Mouse (Mus musculus) stomach, embryonic 14.5 days (tissue): ENCODE results near the gene Igfbp7. TPM values are rescaled to one million over a fixed set of nuclear protein-coding genes. Genes with fewer than 3 reads are reported as not detected.
A peak's percentile ranks its signal among the peaks of the same experiment; 100 is the strongest.
"Not testable (repeated sequence)": the region's sequence is repeated elsewhere in the genome, so short reads cannot be mapped to it uniquely, and the experiment has no call there.

Source experiments
- ATAC-seq: fragments of 200-750 bp; cut with Nextera tagmentation; 2 replicates; pipeline ENCODE4 v1.8.0; 2017; ENCODE audit warnings: low read depth, moderate TSS enrichment; ENCODE audit not compliant: insufficient number of reproducible peaks, insufficient read depth, low FRiP score
- H3K27ac ChIP-seq: fragments of 300-500 bp; sonication (generic); 2 replicates; pipeline ENCODE4 v1.5.1; 2014; ENCODE audit warnings: mild to moderate bottlenecking, low read length, moderate library complexity, mixed read lengths
- H3K27me3 ChIP-seq: fragments of 300-500 bp; sonication (generic); 2 replicates; pipeline ENCODE4 v1.6.1; 2014; ENCODE audit warnings: low read length, control low read depth, mixed read lengths; ENCODE audit not compliant: control insufficient read depth, insufficient read depth
- H3K36me3 ChIP-seq: fragments of 300-500 bp; sonication (generic); 2 replicates; pipeline ENCODE4 v1.6.1; 2014; ENCODE audit warnings: mild to moderate bottlenecking, control low read depth, low read length, moderate library complexity, mixed read lengths; ENCODE audit not compliant: control insufficient read depth, insufficient read depth
- H3K4me1 ChIP-seq: fragments of 300-500 bp; sonication (generic); 2 replicates; pipeline ENCODE4 v1.6.1; 2014; ENCODE audit warnings: low read length, control low read depth, mixed read lengths; ENCODE audit not compliant: control insufficient read depth, insufficient read depth
- H3K4me2 ChIP-seq: fragments of 300-500 bp; sonication (generic); replicated peaks from 2 replicates; pipeline ENCODE4 v1.6.1; 2014; ENCODE audit warnings: low read depth, low read length, control low read depth
- H3K4me3 ChIP-seq: fragments of 300-500 bp; sonication (generic); 2 replicates; pipeline ENCODE4 v1.5.1; 2014; ENCODE audit warnings: low read depth, low read length, control low read depth
- H3K9ac ChIP-seq: fragments of 300-500 bp; sonication (generic); replicated peaks from 2 replicates; pipeline ENCODE4 v1.6.1; 2014; ENCODE audit warnings: low read depth, mild to moderate bottlenecking, control low read depth, low read length, moderate library complexity, mixed read lengths
- H3K9me3 ChIP-seq: fragments of 300-500 bp; sonication (generic); 2 replicates; pipeline ENCODE4 v1.6.1; 2016; ENCODE audit warnings: low read depth, low read length, control low read depth; ENCODE audit not compliant: control insufficient read depth
- WGBS: fragments of 180-500 bp; shearing (Covaris S2); extraction: QIAGEN DNeasy Blood & Tissue Kit; methylation state at CpG from one replicate; pipeline ENCODE4 v1.1.7; 2014; 5-methylcytosine and 5-hydroxymethylcytosine counted together
- polyA plus RNA-seq: library from polyadenylated mRNA; unstranded; fragments of >200 nt; fragmentation: Nextera tagmentation; extraction: Ambion mirVana; gene quantifications from 2 replicates; pipeline ENCODE4 v1.2.1, GENCODE M21; 2014

The Igfbp7 gene
- polyA plus RNA-seq, 1 experiment from 2014 or later: 121 TPM

GRCm38 (mm10) chr5:77425721-77426500 lies 18.1 kb upstream of the Igfbp7 start:
- no peak for ATAC-seq
- no peaks in the 10 kb centered on the region for H3K9me3 ChIP-seq
- no peak overlapping the region for H3K27ac ChIP-seq
- H3K36me3 ChIP-seq: no peaks in the 10 kb centered on the region
- H3K4me2 ChIP-seq: no peak overlapping the region
- no peak overlapping the region for H3K9ac ChIP-seq
- WGBS: 73% methylated on average over 7 of the region's 7 CpGs
- no peak overlapping the region for H3K4me3 ChIP-seq
- no peaks in the 10 kb centered on the region for H3K27me3 ChIP-seq
- H3K4me1 ChIP-seq: no peaks in the 10 kb centered on the region

DNA sequence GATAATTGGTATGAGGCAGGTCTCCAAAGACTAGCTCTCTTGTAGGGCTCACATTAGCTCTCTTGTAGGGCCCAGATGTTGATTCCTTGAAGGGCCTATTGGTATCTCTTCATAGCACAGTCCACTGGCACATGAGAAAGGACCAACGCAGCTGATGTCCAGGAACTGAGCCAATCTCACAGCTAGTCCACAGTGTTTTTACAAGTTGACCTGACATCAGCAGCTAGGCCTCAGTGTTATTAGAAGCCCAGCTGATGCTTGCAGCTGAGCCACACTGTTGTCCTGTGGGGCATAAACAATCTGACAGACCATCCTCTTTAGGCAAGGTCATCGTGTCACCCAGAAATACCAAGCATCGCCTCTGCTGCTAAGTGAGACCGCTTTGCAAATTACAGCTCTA lies 11.7 kb upstream of the Igfbp7 start:
- H3K4me1 ChIP-seq, H3K4me3 ChIP-seq, H3K9ac ChIP-seq, H3K27ac ChIP-seq, H3K4me2 ChIP-seq, H3K36me3 ChIP-seq, H3K9me3 ChIP-seq, ATAC-seq, H3K27me3 ChIP-seq: not testable (repeated sequence)
- WGBS: 54% methylated on average over 4 of the region's 4 CpGs

DNA sequence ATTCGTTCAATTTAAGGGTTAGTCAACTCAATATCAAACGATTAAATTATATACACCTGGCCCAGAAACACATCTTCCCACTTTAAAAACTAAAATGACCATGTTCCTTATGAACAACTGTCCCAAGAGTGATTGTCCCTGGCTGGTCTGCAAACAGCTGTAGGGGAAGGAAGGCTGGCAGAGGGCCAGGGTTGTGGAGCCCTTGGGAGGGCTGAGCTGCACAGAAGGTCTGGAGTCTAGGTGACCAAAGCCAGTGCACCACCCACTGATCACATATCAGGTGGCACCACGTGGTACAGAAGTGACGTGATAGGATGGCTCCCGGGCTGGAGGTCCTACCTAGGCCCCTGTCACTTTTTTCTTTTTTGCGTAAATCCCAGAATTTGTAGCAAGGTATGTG lies 8.2 kb upstream of the Igfbp7 start:
- 82% methylated on average over 6 of the region's 6 CpGs for WGBS
- ATAC-seq: no peak

DNA sequence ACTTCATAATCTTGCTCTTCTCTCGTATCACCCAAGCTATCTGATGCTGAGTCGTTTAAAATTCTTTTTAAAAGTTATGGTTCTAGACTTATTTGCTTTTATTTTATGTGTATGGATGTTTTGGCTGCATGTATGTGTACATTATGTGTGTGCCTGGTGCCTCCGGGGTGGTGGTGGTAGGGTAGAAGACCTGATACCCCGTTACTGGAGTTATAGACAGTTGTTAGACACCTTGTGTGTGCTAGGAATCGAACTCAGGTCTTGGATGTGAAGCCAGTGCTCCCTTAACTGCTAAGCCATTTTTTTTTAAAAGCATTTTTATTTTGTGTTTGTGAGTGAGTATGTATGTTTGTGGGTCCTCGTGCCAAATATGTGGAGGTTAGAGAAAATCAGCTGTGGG lies 689 bp upstream of the Igfbp7 start:
- no peaks in the 10 kb centered on the region for H3K36me3 ChIP-seq
- 91% methylated on average over 6 of the region's 6 CpGs for WGBS
- no peaks in the 10 kb centered on the region for H3K27me3 ChIP-seq
- H3K4me3 ChIP-seq: no peak overlapping the region; the same call in 1 of the 2 replicates
- ATAC-seq: no peak
- H3K9ac ChIP-seq: no peak overlapping the region
- no peak overlapping the region for H3K4me2 ChIP-seq
- H3K9me3 ChIP-seq: no peaks in the 10 kb centered on the region
- no peak overlapping the region for H3K27ac ChIP-seq
- H3K4me1 ChIP-seq: no peaks in the 10 kb centered on the region

More for the DNA sequence above, 8.2 kb upstream of the Igfbp7 start:
- Histone ChIP-seq H3K36me3 (no peaks in the 10 kb centered on the region), H3K9ac (no peak overlapping the region), H3K27me3 (no peaks in the 10 kb centered on the region), H3K9me3 (no peaks in the 10 kb centered on the region), H3K4me2 (no peak overlapping the region), H3K4me3 (no peak overlapping the region), H3K27ac (no peak overlapping the region), H3K4me1 (no peaks in the 10 kb centered on the region)

DNA sequence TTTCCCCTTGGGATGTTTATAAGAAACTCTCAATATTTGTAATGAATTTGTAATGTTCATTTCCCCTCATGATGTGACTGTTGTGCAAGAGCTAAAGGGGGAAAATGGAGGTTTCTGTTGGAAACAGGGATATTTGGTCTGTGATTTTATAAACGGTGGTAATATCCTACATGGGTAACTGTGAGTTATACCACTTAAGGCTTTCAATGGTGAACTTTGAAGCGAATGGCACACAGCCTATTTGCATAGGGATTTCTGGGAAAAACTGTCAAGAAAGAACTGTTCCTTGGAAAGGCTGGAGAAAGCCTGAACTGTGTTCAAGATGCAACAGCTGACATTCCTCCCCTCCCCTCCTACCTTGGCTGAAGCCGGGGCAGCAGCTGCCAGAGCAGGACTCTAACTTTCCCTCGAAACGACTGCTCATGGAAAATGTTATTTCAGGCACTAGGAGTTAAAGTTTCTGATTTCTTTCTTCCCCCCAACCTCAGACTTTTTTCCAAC lies 1.4 kb downstream of the Igfbp7 start:
- ATAC-seq: no peak
- H3K4me2 ChIP-seq: peak overlapping the region; percentile 98
- H3K4me3 ChIP-seq: peak overlapping the region; percentile 66; the same call in 1 of the 2 replicates
- 46% methylated on average over 5 of the region's 5 CpGs for WGBS
- H3K36me3 ChIP-seq: no peaks in the 10 kb centered on the region
- no peak overlapping the region for H3K27ac ChIP-seq
- H3K27me3 ChIP-seq: no peaks in the 10 kb centered on the region
- H3K9me3 ChIP-seq: no peaks in the 10 kb centered on the region
- peaks cover 3% of the 10 kb centered on the region; the same call in 1 of the 2 replicates for H3K4me1 ChIP-seq
- no peak overlapping the region for H3K9ac ChIP-seq

DNA sequence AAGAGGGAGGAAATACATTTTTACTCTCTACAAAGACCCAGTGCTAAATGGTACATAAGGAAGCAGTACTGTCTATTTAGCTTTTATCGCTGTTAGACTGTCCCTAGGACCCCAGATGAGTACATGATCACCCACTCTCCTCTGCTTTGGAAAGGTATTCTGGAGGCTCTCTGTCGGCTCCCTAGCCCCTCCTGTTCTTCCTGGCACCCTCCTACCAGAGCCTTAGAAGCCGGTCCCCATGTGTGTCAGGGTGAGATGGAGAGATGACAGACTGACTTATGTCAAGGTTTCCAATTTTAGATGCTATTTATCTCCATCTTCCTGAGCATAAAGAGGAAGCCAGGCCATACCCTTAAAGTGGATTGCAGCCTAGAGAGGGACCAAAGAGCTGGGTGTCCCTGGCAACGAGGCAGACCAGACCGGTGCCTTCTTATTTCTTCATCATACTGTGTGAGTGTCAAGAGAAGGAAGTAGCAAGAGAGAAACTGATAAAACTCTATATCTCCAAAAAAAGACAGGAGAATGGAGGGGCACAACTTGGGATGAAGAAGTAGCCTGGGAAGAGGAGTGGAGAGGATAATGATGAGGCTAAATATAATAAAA lies 2.3 kb downstream of the Igfbp7 start:
- H3K9me3 ChIP-seq: no peaks in the 10 kb centered on the region
- no peaks in the 10 kb centered on the region for H3K27me3 ChIP-seq
- H3K9ac ChIP-seq: no peak overlapping the region
- ATAC-seq: no peak
- H3K27ac ChIP-seq: no peak overlapping the region
- H3K4me3 ChIP-seq: no peak overlapping the region
- peaks cover 6% of the 10 kb centered on the region; the same call in 1 of the 2 replicates for H3K4me1 ChIP-seq
- no peak overlapping the region for H3K4me2 ChIP-seq
- 70% methylated on average over 5 of the region's 5 CpGs for WGBS
- no peaks in the 10 kb centered on the region for H3K36me3 ChIP-seq

DNA sequence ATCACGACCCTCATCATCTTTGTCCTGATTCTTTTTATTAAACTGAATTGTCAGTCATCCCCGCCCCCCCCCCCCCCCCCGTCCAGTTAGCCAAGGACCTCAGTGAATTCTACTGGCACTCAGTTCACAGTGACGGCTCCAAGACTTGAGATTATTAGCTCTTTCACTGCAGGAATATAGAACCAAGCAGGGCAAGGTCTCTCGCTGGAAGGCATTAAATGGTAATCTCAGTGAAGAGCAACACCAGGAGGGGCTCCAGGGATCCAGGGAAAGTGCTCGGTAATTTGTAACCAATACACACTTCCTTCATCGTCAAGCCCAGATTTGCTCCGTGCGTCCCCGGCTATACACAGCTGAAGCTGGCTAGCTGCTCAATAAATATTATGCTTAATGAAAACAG lies 2.9 kb downstream of the Igfbp7 start:
- H3K9me3 ChIP-seq: no peaks in the 10 kb centered on the region
- ATAC-seq: no peak
- H3K4me1 ChIP-seq: peaks cover 8% of the 10 kb centered on the region; the same call in 1 of the 2 replicates
- H3K9ac ChIP-seq: no peak overlapping the region
- WGBS: 50% methylated on average over 10 of the region's 10 CpGs
- no peaks in the 10 kb centered on the region for H3K36me3 ChIP-seq
- no peak overlapping the region for H3K27ac ChIP-seq
- no peak overlapping the region for H3K4me3 ChIP-seq
- H3K27me3 ChIP-seq: no peaks in the 10 kb centered on the region
- H3K4me2 ChIP-seq: no peak overlapping the region

GRCm38 (mm10) chr5:77402901-77403300 lies 4.9 kb downstream of the Igfbp7 start:
- Histone ChIP-seq H3K27me3 (no peaks in the 10 kb centered on the region), H3K27ac (no peak overlapping the region), H3K36me3 (no peaks in the 10 kb centered on the region), H3K4me3 (no peak overlapping the region), H3K4me2 (no peak overlapping the region), H3K9ac (no peak overlapping the region), H3K9me3 (no peaks in the 10 kb centered on the region), H3K4me1 (peaks cover 17% of the 10 kb centered on the region)
- 74% methylated on average over 5 of the region's 5 CpGs for WGBS
- no peak for ATAC-seq
